Mouse (Mus musculus): Measurements from ENCODE around the gene Pipox.

The Pipox gene

GRCm38 (mm10) chr11:77875847-77876759, 17.8 kb downstream of the Pipox start:
- no peak for DNase-seq

GRCm38 (mm10) chr11:77875269-77875668, 18.6 kb downstream of the Pipox start:
- DNase-seq = no peak

- no peak for DNase-seq
These were observed 19.1 kb downstream of the Pipox start for GRCm38 (mm10) chr11:77874685-77875231.

- DNase-seq = no peak
These were observed 20.8 kb downstream of the Pipox start for GRCm38 (mm10) chr11:77873116-77873515.

GRCm38 (mm10) chr11:77872685-77873084, 21.2 kb downstream of the Pipox start:
- no peak for DNase-seq

- DNase-seq = no peak
These were observed 21.7 kb downstream of the Pipox start for GRCm38 (mm10) chr11:77872236-77872635.

- peak in 1 of 2 experiments; percentile 31 for DNase-seq
These were observed 22.5 kb downstream of the Pipox start for GRCm38 (mm10) chr11:77871436-77871835.

GRCm38 (mm10) chr11:77867419-77868083, 26.3 kb downstream of the Pipox start:
- DNase-seq = no peak

GRCm38 (mm10) chr11:77864771-77865170, 29.1 kb downstream of the Pipox start:
- no peak for DNase-seq

GRCm38 (mm10) chr11:77862887-77863286, 31.0 kb downstream of the Pipox start:
- peak in 1 of 2 experiments; percentile 30 for DNase-seq

GRCm38 (mm10) chr11:77860947-77861346, 32.9 kb downstream of the Pipox start:
- DNase-seq = no peak

- no peak for DNase-seq
These were observed 35.3 kb downstream of the Pipox start for GRCm38 (mm10) chr11:77858589-77858988.

- no peak for DNase-seq
These were observed 36.8 kb downstream of the Pipox start for GRCm38 (mm10) chr11:77857089-77857488.

GRCm38 (mm10) chr11:77855396-77855795, 38.5 kb downstream of the Pipox start:
- no peak for DNase-seq

- no peak for DNase-seq
These were observed 39.3 kb downstream of the Pipox start for GRCm38 (mm10) chr11:77854641-77855040.

GRCm38 (mm10) chr11:77852941-77853668, 40.8 kb downstream of the Pipox start:
- no peak for DNase-seq

- no peak for DNase-seq
These were observed 41.7 kb downstream of the Pipox start for GRCm38 (mm10) chr11:77852195-77852594.

- DNase-seq = no peak
These were observed 42.3 kb downstream of the Pipox start for GRCm38 (mm10) chr11:77851483-77852010.

GRCm38 (mm10) chr11:77850401-77851244, 43.3 kb downstream of the Pipox start:
- no peak for DNase-seq

- no peak for DNase-seq
These were observed 44.7 kb downstream of the Pipox start for GRCm38 (mm10) chr11:77849151-77849550.

- no peak for DNase-seq
These were observed 45.8 kb downstream of the Pipox start for GRCm38 (mm10) chr11:77848131-77848530.

Data from kidney, postnatal 36 days (tissue).